Mouse (Mus musculus) MEL (cell line): Measurements from ENCODE around the gene Xrcc4. TPM values are rescaled to one million over a fixed set of nuclear protein-coding genes. Genes with fewer than 3 reads are reported as not detected.

Experiments used
- DNase-seq: peaks from one replicate; pipeline ENCODE4 v3.0.0; 2011; ENCODE audit warnings: low read depth, low spot score
- H3K27ac ChIP-seq: 2 replicates; pipeline ENCODE4 v1.5.1; 2012; ENCODE audit warnings: low read depth, mild to moderate bottlenecking, control low read depth, low read length, moderate library complexity; ENCODE audit not compliant: control insufficient read depth
- H3K27me3 ChIP-seq, 2 experiments: fragments of 150-350 bp in 1 of 2; sonication (generic) in 1 of 2; 2 replicates each; pipeline ENCODE4 v1.6.1; 2012; ENCODE audit warnings: low read length in 2 of 2, mild to moderate bottlenecking in 2 of 2, improper control_type of control experiment in 1 of 2, moderate library complexity in 1 of 2; ENCODE audit not compliant: insufficient read depth in 2 of 2, control insufficient read depth in 1 of 2
- H3K36me3 ChIP-seq, 2 experiments: 2 replicates each; pipeline ENCODE4 v1.6.1; 2012 to 2014; ENCODE audit warnings: low read length in 2 of 2, improper control_type of control experiment in 1 of 2, inconsistent platforms in 1 of 2, mild to moderate bottlenecking in 1 of 2; ENCODE audit not compliant: insufficient read depth in 2 of 2, control insufficient read depth in 1 of 2
- H3K4me1 ChIP-seq, 2 experiments: fragments of 150-350 bp in 1 of 2; sonication (generic) in 1 of 2; 2 replicates each; pipeline ENCODE4 v1.6.1; 2012; ENCODE audit warnings: low read length in 2 of 2, improper control_type of control experiment in 1 of 2, mild to moderate bottlenecking in 1 of 2; ENCODE audit not compliant: insufficient read depth in 2 of 2, control insufficient read depth in 1 of 2
- H3K4me3 ChIP-seq, 2 experiments: fragments of 150-350 bp in 1 of 2; sonication (generic) in 1 of 2; 2 replicates each; pipeline ENCODE4 v1.5.1; 2012; ENCODE audit warnings: low read depth in 2 of 2, low read length in 2 of 2, mild to moderate bottlenecking in 2 of 2, moderate library complexity in 2 of 2, control low read depth in 1 of 2, improper control_type of control experiment in 1 of 2; ENCODE audit not compliant: control insufficient read depth in 1 of 2, insufficient read depth in 1 of 2
- H3K79me2 ChIP-seq: 2 replicates; pipeline ENCODE4 v1.6.1; 2012; ENCODE audit warnings: mild to moderate bottlenecking, low read length, moderate library complexity; ENCODE audit not compliant: control insufficient read depth, poor library complexity, insufficient read depth
- H3K9ac ChIP-seq: 2 replicates; pipeline ENCODE4 v1.6.1; 2012; ENCODE audit warnings: low read depth, mild to moderate bottlenecking, control low read depth, low read length, moderate library complexity; ENCODE audit not compliant: control insufficient read depth, poor library complexity, severe bottlenecking
- H3K9me3 ChIP-seq: fragments of 150-350 bp; sonication (generic); replicated peaks from 2 replicates; pipeline ENCODE4 v1.6.1; 2012; ENCODE audit warnings: mild to moderate bottlenecking, low read length, improper control_type of control experiment, moderate library complexity; ENCODE audit not compliant: insufficient read depth
- CHD2 ChIP-seq: IDR thresholded peaks from 2 replicates; pipeline ENCODE4 v1.6.1; 2011; ENCODE audit warnings: low read length, improper control_type of control experiment
- CTCF ChIP-seq, 3 experiments: IDR thresholded peaks in 2 of 3; conservative IDR thresholded peaks in 1 of 3; 2 replicates each; pipeline ENCODE4 v1.5.1; 2011 to 2012; ENCODE audit warnings: low read length in 3 of 3, low read depth in 2 of 3, mild to moderate bottlenecking in 2 of 3, improper control_type of control experiment in 1 of 3, inconsistent platforms in 1 of 3, mixed read lengths in 1 of 3, moderate library complexity in 1 of 3; ENCODE audit not compliant: control insufficient read depth in 1 of 3, insufficient read depth in 1 of 3, poor library complexity in 1 of 3, severe bottlenecking in 1 of 3
- ELF1 ChIP-seq: IDR thresholded peaks from 2 replicates; pipeline ENCODE4 v1.6.1; 2014; ENCODE audit warnings: low read depth, mild to moderate bottlenecking, inconsistent platforms, low read length, improper control_type of control experiment, moderate library complexity
- GABPA ChIP-seq: IDR thresholded peaks from 2 replicates; pipeline ENCODE4 v1.6.1; 2012; ENCODE audit warnings: low read depth, mild to moderate bottlenecking, inconsistent platforms, low read length, improper control_type of control experiment, moderate library complexity
- GATA1 ChIP-seq: IDR thresholded peaks from 2 replicates; pipeline ENCODE4 v1.6.1; 2011; ENCODE audit warnings: low read depth, low read length, improper control_type of control experiment
- HCFC1 ChIP-seq: IDR thresholded peaks from 2 replicates; pipeline ENCODE4 v1.6.1; 2012; ENCODE audit warnings: low read depth, mild to moderate bottlenecking, inconsistent platforms, low read length, improper control_type of control experiment, moderate library complexity
- KAT2A ChIP-seq: conservative IDR thresholded peaks from 2 replicates; pipeline ENCODE4 v1.6.1; 2012; ENCODE audit warnings: low read depth, low read length, improper control_type of control experiment, inconsistent platforms
- MAZ ChIP-seq: IDR thresholded peaks from 2 replicates; pipeline ENCODE4 v1.6.1; 2012; ENCODE audit warnings: low read depth, mild to moderate bottlenecking, inconsistent platforms, low read length, improper control_type of control experiment
- MXI1 ChIP-seq: IDR thresholded peaks from 2 replicates; pipeline ENCODE4 v1.6.1; 2011; ENCODE audit warnings: mild to moderate bottlenecking, low read depth, low read length, improper control_type of control experiment
- MYB ChIP-seq: IDR thresholded peaks from 2 replicates; pipeline ENCODE4 v1.6.1; 2011; ENCODE audit warnings: mild to moderate bottlenecking, low read depth, low read length, improper control_type of control experiment
- NRF1 ChIP-seq: IDR thresholded peaks from 2 replicates; pipeline ENCODE4 v1.6.1; 2014; ENCODE audit warnings: low read depth, mild to moderate bottlenecking, inconsistent platforms, low read length, improper control_type of control experiment, moderate library complexity; ENCODE audit not compliant: poor library complexity, insufficient read depth, severe bottlenecking
- POLR2A ChIP-seq, 2 experiments: IDR thresholded peaks; 2 replicates each; pipeline ENCODE4 v1.6.1; 2011 to 2012; ENCODE audit warnings: low read length in 2 of 2, mild to moderate bottlenecking in 2 of 2, control low read depth in 1 of 2, improper control_type of control experiment in 1 of 2, low read depth in 1 of 2, moderate library complexity in 1 of 2; ENCODE audit not compliant: control insufficient read depth in 1 of 2, insufficient read depth in 1 of 2, poor library complexity in 1 of 2
- POLR2AphosphoS2 ChIP-seq: IDR thresholded peaks from 2 replicates; pipeline ENCODE4 v1.6.1; 2011; ENCODE audit warnings: low read length, improper control_type of control experiment
- RAD21 ChIP-seq: IDR thresholded peaks from 2 replicates; pipeline ENCODE4 v1.6.1; 2011; ENCODE audit warnings: mild to moderate bottlenecking, low read depth, low read length, improper control_type of control experiment
- SIN3A ChIP-seq: IDR thresholded peaks from 2 replicates; pipeline ENCODE4 v1.6.1; 2012; ENCODE audit warnings: low read length, improper control_type of control experiment, inconsistent platforms
- TAL1 ChIP-seq: IDR thresholded peaks from 2 replicates; pipeline ENCODE4 v1.6.1; 2012; ENCODE audit warnings: mild to moderate bottlenecking, inconsistent platforms, low read length, moderate library complexity, mixed read lengths
- TBP ChIP-seq: IDR thresholded peaks from 2 replicates; pipeline ENCODE4 v1.8.0; 2011; ENCODE audit warnings: low read depth, low read length, improper control_type of control experiment
- USF1 ChIP-seq: IDR thresholded peaks from 2 replicates; pipeline ENCODE4 v1.6.1; 2014; ENCODE audit warnings: low read depth, mild to moderate bottlenecking, inconsistent platforms, low read length, improper control_type of control experiment, moderate library complexity
- USF2 ChIP-seq, 2 experiments: IDR thresholded peaks; 2 replicates each; pipeline ENCODE4 v1.6.1; 2011 to 2012; ENCODE audit warnings: improper control_type of control experiment in 2 of 2, low read length in 2 of 2, borderline replicate concordance in 1 of 2, inconsistent platforms in 1 of 2, low read depth in 1 of 2, mild to moderate bottlenecking in 1 of 2; ENCODE audit not compliant: insufficient read depth in 1 of 2
- ZC3H11A ChIP-seq: IDR thresholded peaks from 2 replicates; pipeline ENCODE4 v1.6.1; 2012; ENCODE audit warnings: low read depth, mild to moderate bottlenecking, inconsistent platforms, low read length, improper control_type of control experiment
- ZKSCAN1 ChIP-seq: IDR thresholded peaks from 2 replicates; pipeline ENCODE4 v1.6.1; 2012; ENCODE audit warnings: low read depth, mild to moderate bottlenecking, inconsistent platforms, low read length, improper control_type of control experiment, moderate library complexity
- ZMIZ1 ChIP-seq: IDR thresholded peaks from 2 replicates; pipeline ENCODE4 v1.6.1; 2012; ENCODE audit warnings: low read depth, mild to moderate bottlenecking, inconsistent platforms, low read length, improper control_type of control experiment, moderate library complexity
- ZNF384 ChIP-seq: IDR thresholded peaks from 2 replicates; pipeline ENCODE4 v1.6.1; 2012; ENCODE audit warnings: low read depth, mild to moderate bottlenecking, inconsistent platforms, low read length, improper control_type of control experiment
- polyA plus RNA-seq, 2 experiments: library from polyadenylated mRNA; stranded (reverse) in 1 of 2; unstranded in 1 of 2; fragments of >175 nt in 1 of 2; fragments of >200 nt in 1 of 2; gene quantifications; 2 replicates each; pipeline versions ENCODE4 v1.2.1 to v1.2.4; 2012; ENCODE audit warnings: low replicate concordance in 2 of 2, low read depth in 1 of 2; ENCODE audit not compliant: insufficient read length in 2 of 2, insufficient read depth in 1 of 2, missing spikeins in 1 of 2
- total RNA-seq: library from RNA; depleted of rRNA; stranded (reverse); fragments of 300-350 nt; gene quantifications from 2 replicates; pipeline ENCODE4 v1.2.3, GENCODE M21; 2012

Xrcc4 gene
- total and polyA plus RNA-seq, 3 experiments: 6.6 to 7.7 TPM; not detected in 1

DNA sequence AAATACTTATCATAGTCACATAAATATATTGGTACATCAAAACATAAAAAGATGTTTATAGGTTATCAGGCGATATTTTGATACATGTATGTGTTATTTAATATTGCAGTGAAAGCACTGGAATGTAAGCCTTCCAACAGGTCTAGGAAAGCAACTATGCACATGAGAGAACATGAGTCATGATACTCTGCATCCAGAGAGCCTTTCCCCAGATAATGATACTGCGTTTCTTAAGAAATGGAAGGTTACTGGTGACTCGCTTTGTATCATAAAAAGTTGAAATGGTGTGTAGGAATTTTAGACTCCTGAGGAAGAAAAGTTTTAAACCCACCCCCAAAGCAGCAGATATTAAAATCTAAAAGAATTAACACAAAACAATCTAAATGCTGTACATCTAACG lies 190.3 kb downstream of the Xrcc4 start:
- TF ChIP-seq POLR2AphosphoS2: no peak
- TF ChIP-seq ZMIZ1: no peak
- TF ChIP-seq USF1: no peak
- no peak for TF ChIP-seq USF2 (IDR thresholded peaks at IDR 0.05; ENCODE audit: borderline replicate concordance in 1 of 2, insufficient read depth in 1 of 2, low read depth in 1 of 2, low read length in 2 of 2)
- TF ChIP-seq ZNF384: no peak
- no peak for TF ChIP-seq TAL1
- TF ChIP-seq CHD2: no peak
- no peak for TF ChIP-seq NRF1
- no peak for TF ChIP-seq SIN3A
- no peak for TF ChIP-seq HCFC1
- no peak for TF ChIP-seq ZKSCAN1
- TF ChIP-seq CTCF (IDR thresholded peaks at IDR 0.05 in 2 of 3, conservative IDR thresholded peaks at IDR 0.05 in 1 of 3; ENCODE audit: control insufficient read depth in 1 of 3, insufficient read depth in 1 of 3, low read depth in 2 of 3, low read length in 3 of 3, poor library complexity in 1 of 3, severe bottlenecking in 1 of 3): no peak
- no peak for TF ChIP-seq GABPA
- TF ChIP-seq ELF1: no peak
- TF ChIP-seq KAT2A: no peak
- TF ChIP-seq TBP: no peak
- no peaks in the 10 kb centered on the region for H3K79me2 ChIP-seq

DNA sequence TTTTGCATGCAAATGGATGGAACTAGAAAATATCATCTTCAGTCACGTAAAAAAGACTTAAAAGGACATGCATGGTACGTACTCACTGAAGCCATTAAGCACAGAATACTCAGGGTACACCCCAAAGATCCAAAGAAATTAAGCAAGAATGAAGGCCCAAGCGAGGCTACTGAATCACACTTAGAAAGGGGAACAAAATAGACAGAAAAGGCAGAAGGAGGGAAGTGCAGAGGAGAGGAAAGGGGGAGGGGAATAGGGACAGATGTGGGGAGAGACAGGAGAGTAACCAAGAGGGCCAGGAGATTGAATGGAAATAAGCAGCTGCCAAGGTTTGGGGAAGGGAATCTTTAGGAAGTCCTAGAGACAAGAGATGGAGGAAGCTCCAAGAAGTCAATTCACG lies 197.3 kb downstream of the Xrcc4 start:
- Histone ChIP-seq H3K9me3 (no peaks in the 10 kb centered on the region), H3K4me3 (no peak overlapping the region), H3K27me3 (no peaks in the 10 kb centered on the region), H3K27ac (no peak overlapping the region), H3K36me3 (peaks cover 0 to 13% of the 10 kb centered on the region in 2 experiments; a peak in 2 of 4 replicates), H3K4me1 (peaks cover 6 to 14% of the 10 kb centered on the region in 2 experiments), H3K9ac (no peak overlapping the region), H3K79me2 (no peaks in the 10 kb centered on the region)
- TF ChIP-seq ZNF384 (no peak), MAZ (no peak), MXI1 (no peak), POLR2A (IDR thresholded peaks at IDR 0.05; ENCODE audit: control insufficient read depth in 1 of 2, insufficient read depth in 1 of 2, low read depth in 1 of 2, low read length in 2 of 2, poor library complexity in 1 of 2) (no peak), GATA1 (no peak), NRF1 (no peak), ZC3H11A (no peak), USF1 (no peak), TBP (no peak), RAD21 (no peak), MYB (no peak), USF2 (IDR thresholded peaks at IDR 0.05; ENCODE audit: borderline replicate concordance in 1 of 2, insufficient read depth in 1 of 2, low read depth in 1 of 2, low read length in 2 of 2) (no peak)
- peak; percentile 41 for DNase-seq

More for the DNA sequence above, 190.3 kb downstream of the Xrcc4 start:
- Histone ChIP-seq H3K9me3 (no peaks in the 10 kb centered on the region), H3K4me3 (no peak overlapping the region), H3K9ac (no peak overlapping the region), H3K27ac (no peak overlapping the region), H3K27me3 (no peaks in the 10 kb centered on the region), H3K36me3 (no peaks in the 10 kb centered on the region), H3K4me1 (no peaks in the 10 kb centered on the region)
- peak; percentile 8 for DNase-seq
